Mouse (Mus musculus) hindbrain, embryonic 14.5 days (tissue): ENCODE measurements at regions not wholly inside any gene's neighbourhood (a gene's known extent, or its start where the extent isn't known, plus 50 kb on each side); places are given as distances from the start of the nearest gene placed in this dataset.
"Not testable (repeated sequence)": the region's sequence is repeated elsewhere in the genome, so short reads cannot be mapped to it uniquely, and the experiment has no call there.

Experiments used
- ATAC-seq: fragments of 200-750 bp; cut with Nextera tagmentation; 2 replicates; pipeline ENCODE4 v1.8.0; 2017; ENCODE audit warnings: moderate number of reproducible peaks, mild to moderate bottlenecking, moderate TSS enrichment, moderate library complexity; ENCODE audit not compliant: low FRiP score
- DNase-seq: peaks from one replicate; pipeline ENCODE4 v3.0.0-alpha.2; 2015; ENCODE audit warnings: low spot score
- H3K27ac ChIP-seq: fragments of 300-500 bp; sonication (generic); 2 replicates; pipeline ENCODE4 v1.5.1; 2014; ENCODE audit warnings: mild to moderate bottlenecking, moderate library complexity
- H3K27me3 ChIP-seq: fragments of 300-500 bp; sonication (generic); 2 replicates; pipeline ENCODE4 v1.6.1; 2014; ENCODE audit warnings: mild to moderate bottlenecking, low read length, mixed read lengths; ENCODE audit not compliant: control insufficient read depth, insufficient read depth
- H3K36me3 ChIP-seq: fragments of 300-500 bp; sonication (generic); replicated peaks from 2 replicates; pipeline ENCODE4 v1.6.1; 2014; ENCODE audit not compliant: control insufficient read depth, insufficient read depth
- H3K4me1 ChIP-seq: fragments of 300-500 bp; sonication (generic); replicated peaks from 2 replicates; pipeline ENCODE4 v1.6.1; 2014; ENCODE audit warnings: antibody characterized with exemption, low read length, mixed read lengths; ENCODE audit not compliant: control insufficient read depth, insufficient read depth
- H3K4me2 ChIP-seq: fragments of 300-500 bp; sonication (generic); replicated peaks from 2 replicates; pipeline ENCODE4 v1.6.1; 2014; ENCODE audit warnings: mild to moderate bottlenecking, moderate library complexity
- H3K4me3 ChIP-seq: fragments of 300-500 bp; sonication (generic); replicated peaks from 2 replicates; pipeline ENCODE4 v1.5.1; 2014; ENCODE audit warnings: mild to moderate bottlenecking, low read length
- H3K9ac ChIP-seq: fragments of 300-500 bp; sonication (generic); 2 replicates; pipeline ENCODE4 v1.6.1; 2014
- H3K9me3 ChIP-seq: fragments of 300-500 bp; sonication (generic); 2 replicates; pipeline ENCODE4 v1.6.1; 2016; ENCODE audit warnings: low read length; ENCODE audit not compliant: control insufficient read depth
- WGBS: fragments of 180-500 bp; shearing (Covaris S2); extraction: QIAGEN DNeasy Blood & Tissue Kit; methylation state at CpG from one replicate; pipeline ENCODE4 v1.1.7; 2014; 5-methylcytosine and 5-hydroxymethylcytosine counted together

DNA sequence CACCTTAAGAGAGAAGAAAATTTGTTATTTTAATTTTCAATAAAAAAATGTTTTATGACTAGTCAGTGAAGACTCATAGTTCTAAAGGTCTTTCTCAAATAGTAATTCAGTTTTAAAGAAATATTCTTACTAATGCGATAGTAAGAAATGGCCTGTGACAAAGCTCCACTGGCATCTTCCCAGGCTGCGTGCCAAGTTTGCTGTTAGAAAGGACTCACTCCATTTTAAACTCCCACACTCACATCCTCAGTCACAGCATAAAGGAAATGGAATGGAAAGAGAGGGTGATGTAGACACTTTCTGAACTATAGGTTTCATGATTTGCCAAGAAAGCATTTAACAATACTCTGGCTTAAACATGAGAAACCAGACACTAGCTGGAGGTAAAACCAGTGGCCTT, 436.6 kb downstream of the Mei4 start:
- ATAC-seq: no peak
- DNase-seq: no peak
- Histone ChIP-seq H3K9me3 (no peaks in the 10 kb centered on the region), H3K4me1 (no peaks in the 10 kb centered on the region), H3K4me2 (no peak overlapping the region), H3K4me3 (no peak overlapping the region), H3K9ac (no peak overlapping the region), H3K27ac (no peak overlapping the region), H3K27me3 (no peaks in the 10 kb centered on the region), H3K36me3 (no peaks in the 10 kb centered on the region)
- WGBS: 94% methylated on average over 2 of the region's 2 CpGs

DNA sequence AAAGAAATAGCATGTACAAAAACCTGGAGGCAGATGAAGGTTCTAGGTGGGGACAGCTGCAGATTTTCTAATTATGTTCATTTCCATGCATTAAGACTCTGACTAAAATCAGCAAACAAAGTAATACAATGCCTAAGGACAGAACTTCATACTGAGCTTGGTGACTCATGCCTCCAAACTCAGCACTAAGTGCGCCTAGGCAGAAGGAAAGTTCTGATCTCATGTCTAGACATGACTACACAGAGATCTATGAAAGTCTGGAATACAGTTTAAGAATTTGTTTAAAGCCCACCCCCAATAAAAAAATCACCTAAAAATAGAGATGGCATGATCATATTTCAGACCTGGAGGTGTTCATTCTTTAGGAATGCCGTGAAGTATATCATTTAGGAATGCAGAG, 442.8 kb downstream of the Mei4 start:
- no peaks in the 10 kb centered on the region for H3K27me3 ChIP-seq
- no peaks in the 10 kb centered on the region for H3K9me3 ChIP-seq
- no peaks in the 10 kb centered on the region for H3K4me1 ChIP-seq
- no peak overlapping the region for H3K9ac ChIP-seq
- H3K27ac ChIP-seq: no peak overlapping the region
- H3K4me3 ChIP-seq: no peak overlapping the region
- H3K4me2 ChIP-seq: no peak overlapping the region
- 95% methylated on average over 2 of the region's 2 CpGs for WGBS
- no peaks in the 10 kb centered on the region for H3K36me3 ChIP-seq
- ATAC-seq: no peak
- no peak for DNase-seq

DNA sequence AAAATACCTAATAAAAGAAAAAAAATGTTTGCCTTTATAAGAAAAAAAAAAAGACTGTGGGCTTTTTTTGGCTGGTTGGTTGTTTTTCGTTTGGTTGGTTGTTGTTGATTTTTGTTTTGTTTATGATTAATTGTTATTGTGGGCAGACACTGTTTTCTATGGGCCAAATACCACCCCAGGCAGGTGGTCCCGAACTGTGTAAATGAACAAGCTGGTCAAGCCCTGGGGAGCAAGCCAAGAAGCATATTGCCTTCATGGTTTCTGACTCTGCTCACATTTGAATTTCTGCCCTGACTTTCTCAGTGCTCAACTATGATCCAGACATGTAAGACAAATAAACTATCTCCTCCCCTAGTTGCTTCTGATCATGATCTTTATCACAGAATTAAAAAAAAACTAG, 449.0 kb downstream of the Mei4 start:
- no peak for ATAC-seq
- no peaks in the 10 kb centered on the region for H3K9me3 ChIP-seq
- no peak for DNase-seq
- H3K4me1 ChIP-seq: no peaks in the 10 kb centered on the region
- no peak overlapping the region for H3K9ac ChIP-seq
- H3K4me3 ChIP-seq: no peak overlapping the region
- 81% methylated on average over 2 of the region's 2 CpGs for WGBS
- no peaks in the 10 kb centered on the region for H3K36me3 ChIP-seq
- no peaks in the 10 kb centered on the region for H3K27me3 ChIP-seq
- H3K4me2 ChIP-seq: no peak overlapping the region
- no peak overlapping the region for H3K27ac ChIP-seq

DNA sequence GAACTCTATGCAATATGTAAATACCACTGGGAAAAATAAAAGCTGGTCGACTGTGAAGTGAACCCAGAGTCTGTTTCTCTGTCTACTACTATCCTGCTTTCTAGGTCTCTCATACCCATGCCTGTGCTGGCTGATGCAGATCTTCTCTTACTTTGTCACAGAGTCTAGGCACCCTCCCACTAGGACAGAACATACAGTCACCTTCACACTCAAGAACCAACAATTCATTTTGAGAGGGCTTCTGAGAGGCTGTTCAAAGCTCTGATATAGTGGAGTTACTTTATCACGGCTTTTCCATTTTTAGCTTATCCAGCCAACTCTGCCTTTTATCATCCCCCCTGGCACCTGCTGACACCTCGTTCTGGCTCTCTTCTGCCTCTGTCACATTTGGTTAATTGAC, 477.0 kb downstream of the Mei4 start:
- Histone ChIP-seq H3K27me3 (no peaks in the 10 kb centered on the region), H3K4me2 (no peak overlapping the region), H3K9ac (no peak overlapping the region), H3K4me1 (no peaks in the 10 kb centered on the region), H3K4me3 (no peak overlapping the region), H3K9me3 (no peaks in the 10 kb centered on the region), H3K27ac (no peak overlapping the region), H3K36me3 (no peaks in the 10 kb centered on the region)
- DNase-seq (no peak), ATAC-seq (no peak)
- WGBS: 76% methylated on average over 3 of the region's 3 CpGs

DNA sequence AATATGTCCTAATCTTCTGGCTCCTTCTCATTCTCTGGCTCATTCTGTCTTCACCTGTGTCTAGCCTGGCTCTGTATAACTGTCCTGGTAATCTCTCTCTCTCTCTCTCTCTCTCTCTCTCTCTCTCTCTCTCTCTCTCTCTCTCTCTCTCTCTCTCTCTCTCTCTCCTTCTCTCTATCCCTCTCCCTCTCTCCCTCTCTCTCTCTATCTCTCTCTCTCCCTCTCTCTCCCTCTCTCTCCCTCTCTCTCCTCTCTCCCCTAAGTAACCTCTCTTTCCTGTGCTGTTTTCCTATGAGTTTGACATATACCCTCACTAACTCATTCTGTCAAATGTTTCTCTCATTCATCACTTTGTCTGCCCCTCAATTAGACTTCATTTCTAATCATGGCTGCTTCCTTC, 478.6 kb upstream of the Irak1bp1 start:
- H3K36me3 ChIP-seq, H3K9me3 ChIP-seq, DNase-seq, H3K9ac ChIP-seq, H3K4me2 ChIP-seq, ATAC-seq, H3K4me3 ChIP-seq, H3K27ac ChIP-seq, H3K27me3 ChIP-seq, H3K4me1 ChIP-seq: not testable (repeated sequence)

DNA sequence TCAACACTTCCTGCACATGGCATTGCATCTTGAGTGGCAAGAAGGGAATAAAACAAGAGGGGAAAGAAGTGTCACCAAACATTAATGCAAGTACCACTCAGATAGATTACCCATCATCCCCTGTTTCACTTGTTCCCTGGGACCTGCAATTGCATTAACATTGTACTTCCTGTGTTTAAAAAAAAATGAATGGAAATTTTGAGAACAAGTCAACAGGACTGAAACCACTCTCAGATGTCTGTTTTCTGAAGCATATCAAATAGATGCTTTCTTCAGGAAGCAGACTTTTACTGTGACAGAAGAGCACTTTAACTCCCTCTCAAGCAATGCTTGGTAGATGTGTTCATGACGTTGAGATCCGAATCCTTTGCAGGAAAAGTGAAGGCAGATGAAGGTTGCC, 469.8 kb upstream of the Irak1bp1 start:
- Histone ChIP-seq H3K36me3 (no peaks in the 10 kb centered on the region), H3K4me1 (no peaks in the 10 kb centered on the region), H3K9ac (no peak overlapping the region), H3K27me3 (no peaks in the 10 kb centered on the region), H3K27ac (no peak overlapping the region), H3K4me2 (no peak overlapping the region), H3K9me3 (no peaks in the 10 kb centered on the region), H3K4me3 (no peak overlapping the region)
- ATAC-seq: no peak
- WGBS: 93% methylated on average over 2 of the region's 2 CpGs
- DNase-seq: no peak

DNA sequence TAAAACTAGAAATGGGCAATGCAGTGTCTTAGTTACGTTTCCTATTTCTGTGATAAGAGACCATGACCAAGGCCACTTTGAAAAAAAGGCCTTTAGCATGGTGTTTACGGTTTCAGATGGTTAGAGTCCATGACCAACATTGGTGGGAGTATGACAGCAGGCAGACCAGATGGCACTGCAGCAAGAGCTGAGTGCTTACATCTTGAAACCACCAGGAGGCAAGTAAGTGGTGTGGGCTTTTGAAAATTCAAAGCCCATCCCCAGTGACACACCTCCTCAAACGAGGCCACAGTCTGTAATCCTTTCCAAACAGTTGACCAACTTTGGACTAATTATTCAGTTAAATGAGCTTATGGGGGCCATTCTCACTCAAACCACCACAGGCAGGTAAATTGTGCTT, 427.0 kb upstream of the Irak1bp1 start:
- Histone ChIP-seq H3K36me3 (no peaks in the 10 kb centered on the region), H3K4me1 (no peaks in the 10 kb centered on the region), H3K27ac (no peak overlapping the region), H3K27me3 (no peaks in the 10 kb centered on the region), H3K4me3 (no peak overlapping the region), H3K9ac (no peak overlapping the region), H3K4me2 (no peak overlapping the region), H3K9me3 (no peaks in the 10 kb centered on the region)
- WGBS: 70% methylated on average over 3 of the region's 3 CpGs
- ATAC-seq (0 out of 2 replicates have a peak, but pooled peaks have one; percentile 46), DNase-seq (no peak)

DNA sequence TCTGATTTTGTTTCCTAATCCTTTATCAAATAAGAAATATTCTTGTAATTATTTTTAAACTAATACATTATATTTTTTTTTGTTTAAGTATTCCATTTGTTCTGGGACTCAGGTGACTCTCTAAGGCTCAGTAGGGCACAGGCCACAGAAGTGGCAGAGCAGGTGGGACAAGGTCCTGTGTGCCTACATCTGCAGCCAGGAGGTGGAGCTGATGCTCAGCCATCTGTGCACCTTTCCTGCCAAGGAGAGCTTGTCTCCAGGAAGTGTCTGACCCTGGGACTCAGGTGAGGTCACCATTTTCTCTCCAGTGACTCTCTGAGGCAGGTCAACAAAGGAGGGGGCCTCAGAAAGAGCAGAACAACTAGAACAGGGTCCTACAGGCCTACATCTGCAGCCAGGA, 425.3 kb upstream of the Irak1bp1 start:
- H3K4me1 ChIP-seq: no peaks in the 10 kb centered on the region
- ATAC-seq (no peak), DNase-seq (no peak)
- no peak overlapping the region for H3K4me2 ChIP-seq
- no peaks in the 10 kb centered on the region for H3K27me3 ChIP-seq
- no peaks in the 10 kb centered on the region for H3K36me3 ChIP-seq
- no peak overlapping the region for H3K27ac ChIP-seq
- no peaks in the 10 kb centered on the region for H3K9me3 ChIP-seq
- H3K9ac ChIP-seq: no peak overlapping the region
- H3K4me3 ChIP-seq: no peak overlapping the region

DNA sequence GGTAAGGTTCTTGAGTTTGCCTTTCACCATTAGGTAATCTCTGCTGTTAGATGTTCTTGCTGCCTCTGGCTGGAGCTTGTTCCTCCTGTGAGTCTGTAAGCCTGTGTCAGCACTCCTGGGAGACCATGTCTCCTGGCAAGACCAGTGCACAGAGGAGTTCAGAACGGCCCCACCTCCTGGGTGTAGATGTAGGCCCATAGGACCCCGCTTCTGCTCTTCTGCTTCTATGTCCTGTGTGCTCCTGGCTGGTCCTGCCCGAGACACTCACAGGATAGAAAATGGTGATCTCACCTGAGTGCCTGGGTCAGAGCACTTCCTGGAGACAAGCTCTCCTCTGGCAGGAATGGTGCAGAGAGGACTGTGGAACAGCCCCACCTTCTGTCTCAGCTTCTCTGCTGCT, 422.2 kb upstream of the Irak1bp1 start:
- WGBS: 80% methylated on average over 3 of the region's 3 CpGs
- ATAC-seq (no peak), DNase-seq (no peak)
- Histone ChIP-seq H3K4me3 (no peak overlapping the region), H3K27ac (no peak overlapping the region), H3K4me2 (no peak overlapping the region), H3K27me3 (no peaks in the 10 kb centered on the region), H3K4me1 (no peaks in the 10 kb centered on the region), H3K36me3 (no peaks in the 10 kb centered on the region), H3K9ac (no peak overlapping the region), H3K9me3 (no peaks in the 10 kb centered on the region)

DNA sequence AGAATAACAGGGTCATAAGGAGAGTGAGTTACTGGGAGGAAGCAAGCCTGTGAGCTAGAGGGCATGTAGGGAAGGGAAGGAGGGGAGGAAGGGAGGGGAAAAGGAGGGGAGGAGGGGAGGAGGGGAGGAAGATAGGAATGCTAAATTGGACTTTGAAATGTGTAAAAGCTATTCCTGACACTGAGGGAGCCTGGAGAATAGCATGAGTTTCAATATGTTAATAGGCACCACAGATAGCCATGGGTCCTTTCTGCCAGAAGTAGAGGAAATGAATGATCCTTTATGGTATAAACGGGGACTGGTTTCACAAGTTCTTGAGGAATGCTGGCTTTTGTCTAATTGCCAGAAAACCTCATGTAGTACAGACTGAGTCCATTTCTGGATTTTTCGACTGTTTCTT, 420.4 kb upstream of the Irak1bp1 start:
- Histone ChIP-seq H3K9ac (no peak overlapping the region), H3K4me2 (no peak overlapping the region)
- no peak for DNase-seq

More for the DNA sequence above, 420.4 kb upstream of the Irak1bp1 start:
- no peaks in the 10 kb centered on the region for H3K36me3 ChIP-seq
- no peaks in the 10 kb centered on the region for H3K9me3 ChIP-seq
- no peak for ATAC-seq
- no peak overlapping the region for H3K4me3 ChIP-seq
- H3K4me1 ChIP-seq: no peaks in the 10 kb centered on the region
- WGBS: 69% methylated on average over 2 of the region's 2 CpGs
- no peak overlapping the region for H3K27ac ChIP-seq
- H3K27me3 ChIP-seq: no peaks in the 10 kb centered on the region
